Mouse (Mus musculus): Measurements from ENCODE around the gene Btbd3. TPM values are rescaled to one million over a fixed set of nuclear protein-coding genes. Genes with fewer than 3 reads are reported as not detected.

Gene Btbd3
- polyA plus RNA-seq, 1 experiment from 2014 or later: 13.8 TPM

GRCm38 (mm10) chr2:138362474-138362873 lies 106.1 kb downstream of the Btbd3 start:
- Histone ChIP-seq H3K4me3 (no peak overlapping the region), H3K9me3 (no peaks in the 10 kb centered on the region), H3K4me1 (replicated peaks) (peaks cover 9% of the 10 kb centered on the region), H3K27me3 (ENCODE audit: insufficient read depth, poor library complexity, severe bottlenecking) (no peaks in the 10 kb centered on the region), H3K27ac (peak overlapping the region; percentile 72), H3K36me3 (no peaks in the 10 kb centered on the region)
- 24% methylated on average over 5 of the region's 5 CpGs for WGBS
- DNase-seq (ENCODE audit: low spot score): peak; percentile 16

- H3K27me3 ChIP-seq (ENCODE audit: insufficient read depth, poor library complexity, severe bottlenecking): no peaks in the 10 kb centered on the region
- no peak for DNase-seq (ENCODE audit: low spot score)
- peaks cover 9% of the 10 kb centered on the region for H3K4me1 ChIP-seq (replicated peaks)
- H3K9me3 ChIP-seq: no peaks in the 10 kb centered on the region
- H3K27ac ChIP-seq: no peak overlapping the region
- WGBS: 91% methylated on average over 4 of the region's 4 CpGs
- H3K4me3 ChIP-seq: no peak overlapping the region
- no peaks in the 10 kb centered on the region for H3K36me3 ChIP-seq
These were observed 109.0 kb downstream of the Btbd3 start for GRCm38 (mm10) chr2:138365391-138365790.

- no peak overlapping the region for H3K27ac ChIP-seq
- no peaks in the 10 kb centered on the region for H3K36me3 ChIP-seq
- no peaks in the 10 kb centered on the region for H3K27me3 ChIP-seq (ENCODE audit: insufficient read depth, poor library complexity, severe bottlenecking)
- WGBS: 91% methylated on average over 5 of the region's 5 CpGs
- no peaks in the 10 kb centered on the region for H3K4me1 ChIP-seq (replicated peaks)
- no peak for DNase-seq (ENCODE audit: low spot score)
- H3K4me3 ChIP-seq: no peak overlapping the region
- H3K9me3 ChIP-seq: no peaks in the 10 kb centered on the region
These were observed 118.2 kb downstream of the Btbd3 start for GRCm38 (mm10) chr2:138374556-138374955.

DNA sequence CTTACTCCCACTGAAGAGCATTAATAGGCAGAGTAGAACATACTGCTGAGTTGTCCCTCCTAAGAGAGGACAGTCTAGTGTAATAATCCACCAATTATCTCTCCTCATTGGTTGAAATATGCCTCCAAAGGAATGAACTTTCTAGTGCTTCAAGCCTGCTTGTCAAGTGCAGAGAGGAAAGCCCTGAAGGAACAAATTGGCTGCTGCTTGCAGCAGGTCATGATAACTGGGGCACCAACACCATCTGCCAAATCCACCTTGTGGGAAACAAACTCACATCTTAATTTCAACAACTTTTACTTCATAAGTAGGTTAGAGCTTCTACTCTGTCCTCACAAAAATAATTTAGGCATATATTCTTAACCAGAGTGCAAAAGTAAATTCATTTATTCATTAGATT lies 122.5 kb downstream of the Btbd3 start:
- H3K9me3 ChIP-seq: no peaks in the 10 kb centered on the region
- H3K27me3 ChIP-seq (ENCODE audit: insufficient read depth, poor library complexity, severe bottlenecking): no peaks in the 10 kb centered on the region
- no peak for DNase-seq (ENCODE audit: low spot score)
- H3K36me3 ChIP-seq: no peaks in the 10 kb centered on the region
- no peak overlapping the region for H3K27ac ChIP-seq
- no peaks in the 10 kb centered on the region for H3K4me1 ChIP-seq (replicated peaks)
- no peak overlapping the region for H3K4me3 ChIP-seq

DNA sequence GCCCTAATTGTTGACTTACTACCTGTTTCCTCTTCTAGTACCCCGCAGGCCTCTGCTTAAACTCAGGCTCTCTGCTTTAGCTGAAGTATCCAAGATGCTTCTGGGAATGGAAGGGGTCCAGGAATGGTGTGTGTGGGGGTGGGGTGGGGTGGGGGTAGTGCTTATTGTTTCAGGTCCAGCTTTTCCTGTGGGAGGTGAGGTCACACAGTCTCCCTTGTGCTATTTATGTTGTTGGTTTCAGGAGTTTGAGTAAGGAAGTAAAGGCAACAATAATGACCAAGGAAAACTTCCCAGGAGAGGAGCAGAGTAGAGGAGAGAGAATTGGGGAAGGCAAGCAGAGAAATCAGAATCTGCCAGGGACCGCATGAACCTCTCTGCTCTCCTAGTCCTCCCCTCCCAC lies 128.4 kb downstream of the Btbd3 start:
- Histone ChIP-seq H3K4me1 (replicated peaks) (no peaks in the 10 kb centered on the region), H3K4me3 (no peak overlapping the region), H3K27ac (no peak overlapping the region), H3K27me3 (ENCODE audit: insufficient read depth, poor library complexity, severe bottlenecking) (no peaks in the 10 kb centered on the region), H3K9me3 (no peaks in the 10 kb centered on the region), H3K36me3 (no peaks in the 10 kb centered on the region)
- DNase-seq (ENCODE audit: low spot score): no peak
- 75% methylated on average over 2 of the region's 2 CpGs for WGBS

DNA sequence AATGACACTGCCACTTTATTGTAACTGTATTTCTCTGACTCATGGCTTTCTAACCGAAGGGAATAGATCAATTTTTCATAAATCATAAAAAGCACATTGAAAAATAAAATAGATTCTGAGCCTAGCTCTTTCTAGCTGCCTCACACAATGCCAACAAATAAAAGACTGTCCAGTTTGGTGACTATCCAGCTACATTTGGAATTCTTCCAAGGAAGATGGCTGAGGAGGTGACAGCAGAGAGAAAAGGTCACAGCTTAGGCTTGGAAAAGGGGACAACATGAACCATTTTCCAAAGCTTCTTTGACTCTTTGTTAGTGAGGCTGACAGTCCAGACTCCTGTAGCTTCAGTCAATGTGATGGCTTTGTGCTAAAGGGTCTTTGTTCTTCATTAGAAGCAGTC lies 132.2 kb downstream of the Btbd3 start:
- H3K27ac ChIP-seq: no peak overlapping the region
- H3K27me3 ChIP-seq (ENCODE audit: insufficient read depth, poor library complexity, severe bottlenecking): no peaks in the 10 kb centered on the region
- no peak for DNase-seq (ENCODE audit: low spot score)
- H3K4me1 ChIP-seq (replicated peaks): no peaks in the 10 kb centered on the region
- H3K36me3 ChIP-seq: no peaks in the 10 kb centered on the region
- WGBS: 82% methylated on average over 1 of the region's 1 CpGs
- no peak overlapping the region for H3K4me3 ChIP-seq
- no peaks in the 10 kb centered on the region for H3K9me3 ChIP-seq

DNA sequence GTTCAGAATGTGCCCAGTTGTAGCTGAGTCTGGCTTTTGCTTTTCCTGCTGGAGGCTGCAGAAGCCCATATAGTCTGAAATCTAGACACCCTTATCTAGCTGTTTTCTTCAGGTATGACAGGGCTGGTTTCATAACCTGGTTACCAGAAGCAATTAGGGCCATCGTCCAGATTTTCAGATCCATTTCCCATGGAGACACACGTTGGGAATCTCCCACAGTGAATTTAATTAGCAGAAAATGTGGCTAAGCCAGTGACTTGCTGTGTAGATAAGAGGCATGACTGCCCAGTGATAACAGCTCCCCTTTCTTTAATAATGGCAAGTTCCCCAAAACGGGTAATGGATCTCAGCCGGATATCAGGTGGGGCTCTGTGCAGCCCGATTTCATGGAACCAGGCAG lies 146.7 kb downstream of the Btbd3 start:
- 61% methylated on average over 5 of the region's 5 CpGs for WGBS
- Histone ChIP-seq H3K4me1 (replicated peaks) (peaks cover 11% of the 10 kb centered on the region), H3K36me3 (no peaks in the 10 kb centered on the region), H3K9me3 (no peaks in the 10 kb centered on the region), H3K4me3 (no peak overlapping the region), H3K27ac (no peak overlapping the region), H3K27me3 (ENCODE audit: insufficient read depth, poor library complexity, severe bottlenecking) (no peaks in the 10 kb centered on the region)
- no peak for DNase-seq (ENCODE audit: low spot score)

DNA sequence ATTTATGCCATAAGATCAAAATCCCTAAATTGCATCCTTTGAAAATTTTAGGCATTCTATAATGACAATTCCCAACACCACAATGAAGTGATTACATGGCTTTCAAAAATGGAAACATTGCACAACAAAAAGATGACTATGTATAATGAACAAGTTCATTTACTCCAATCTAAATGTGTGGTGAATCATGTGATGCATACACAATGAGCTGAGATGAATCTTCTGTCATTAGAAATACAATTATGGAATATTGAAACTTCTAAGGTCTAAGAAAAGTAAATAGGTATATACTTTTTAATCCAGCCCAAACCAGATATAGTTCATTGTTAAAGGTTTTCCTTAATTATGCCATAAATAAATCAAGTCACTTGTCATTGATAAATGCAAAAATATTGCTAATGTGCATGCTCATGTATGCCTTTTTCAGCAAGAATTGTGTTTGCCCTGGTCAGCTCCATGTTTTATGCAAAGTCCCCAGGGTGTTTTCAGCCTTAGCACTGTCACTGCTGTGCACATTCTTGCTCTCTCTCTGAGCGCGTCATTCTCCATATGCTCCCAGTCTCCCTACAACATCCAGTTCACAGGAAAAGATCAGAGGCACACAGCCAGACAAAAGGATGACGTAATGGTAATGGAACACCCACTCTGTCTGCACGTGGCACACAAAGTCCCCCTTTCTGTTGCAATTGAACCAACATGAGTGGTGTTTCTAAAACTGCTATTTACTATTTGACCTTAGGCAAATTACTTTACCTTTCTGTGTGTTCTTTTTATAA lies 149.6 kb downstream of the Btbd3 start:
- Histone ChIP-seq H3K36me3 (no peaks in the 10 kb centered on the region), H3K27me3 (ENCODE audit: insufficient read depth, poor library complexity, severe bottlenecking) (no peaks in the 10 kb centered on the region), H3K4me3 (no peak overlapping the region), H3K4me1 (replicated peaks) (peaks cover 11% of the 10 kb centered on the region), H3K27ac (peak overlapping the region; percentile 41), H3K9me3 (no peaks in the 10 kb centered on the region)
- peak; percentile 48 for DNase-seq (ENCODE audit: low spot score)
- WGBS: 12% methylated on average over 4 of the region's 4 CpGs

DNA sequence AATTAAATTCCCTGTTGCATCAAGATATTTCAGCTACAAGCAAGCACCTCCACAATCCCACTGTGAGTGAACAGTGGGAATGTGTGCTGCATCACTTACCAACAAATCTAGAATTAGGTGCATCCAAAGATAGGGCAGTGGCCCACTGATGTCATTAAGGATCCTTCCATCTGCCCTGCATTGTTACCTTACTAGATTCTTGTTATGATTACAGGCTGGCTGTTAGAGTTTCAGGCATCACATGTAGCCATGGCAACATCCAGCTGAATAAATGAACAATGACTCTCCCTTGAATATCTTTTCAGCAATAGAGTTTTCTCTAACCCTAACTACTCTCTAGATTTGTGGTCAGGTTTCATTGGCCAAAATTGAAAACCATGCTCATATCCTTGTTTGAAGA lies 150.3 kb downstream of the Btbd3 start:
- Histone ChIP-seq H3K27ac (peak overlapping the region; percentile 41; the same call in 1 of the 2 replicates), H3K4me1 (replicated peaks) (peaks cover 11% of the 10 kb centered on the region)
- no peak for DNase-seq (ENCODE audit: low spot score)

GRCm38 (mm10) chr2:138412537-138412936 lies 156.2 kb downstream of the Btbd3 start:
- Histone ChIP-seq H3K27me3 (ENCODE audit: insufficient read depth, poor library complexity, severe bottlenecking) (no peaks in the 10 kb centered on the region), H3K4me1 (replicated peaks) (0 out of 2 replicates have a peak, but pooled peaks cover 4% of the 10 kb centered on the region), H3K9me3 (no peaks in the 10 kb centered on the region), H3K4me3 (no peak overlapping the region), H3K27ac (no peak overlapping the region), H3K36me3 (no peaks in the 10 kb centered on the region)
- 61% methylated on average over 5 of the region's 5 CpGs for WGBS
- no peak for DNase-seq (ENCODE audit: low spot score)

More for the DNA sequence above, 150.3 kb downstream of the Btbd3 start:
- no peaks in the 10 kb centered on the region for H3K27me3 ChIP-seq (ENCODE audit: insufficient read depth, poor library complexity, severe bottlenecking)
- no peak overlapping the region for H3K4me3 ChIP-seq
- H3K9me3 ChIP-seq: no peaks in the 10 kb centered on the region
- H3K36me3 ChIP-seq: no peaks in the 10 kb centered on the region

DNA sequence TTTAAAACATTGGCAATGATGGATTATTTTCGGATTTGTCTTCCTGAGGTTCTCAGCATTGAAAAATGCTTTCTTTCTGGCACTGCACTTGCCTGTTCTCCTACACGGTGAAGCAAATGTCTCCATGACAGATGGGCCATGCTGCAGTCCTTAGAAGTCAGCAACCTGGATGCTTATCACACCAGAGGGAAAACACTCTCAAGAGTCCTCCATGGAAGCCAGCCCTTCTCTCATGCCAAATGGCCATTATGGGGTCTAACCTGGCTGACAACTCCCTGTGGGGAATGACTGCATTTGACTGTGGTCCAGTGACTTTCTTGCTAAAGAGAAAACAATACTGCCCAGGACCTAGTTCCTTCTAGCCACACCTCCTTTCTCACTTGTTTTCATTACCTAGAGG lies 166.0 kb downstream of the Btbd3 start:
- no peaks in the 10 kb centered on the region for H3K36me3 ChIP-seq
- no peaks in the 10 kb centered on the region for H3K27me3 ChIP-seq (ENCODE audit: insufficient read depth, poor library complexity, severe bottlenecking)
- H3K4me3 ChIP-seq: no peak overlapping the region
- no peak overlapping the region for H3K27ac ChIP-seq
- no peaks in the 10 kb centered on the region for H3K4me1 ChIP-seq (replicated peaks)
- WGBS: 81% methylated on average over 2 of the region's 2 CpGs
- no peaks in the 10 kb centered on the region for H3K9me3 ChIP-seq
- no peak for DNase-seq (ENCODE audit: low spot score)

DNA sequence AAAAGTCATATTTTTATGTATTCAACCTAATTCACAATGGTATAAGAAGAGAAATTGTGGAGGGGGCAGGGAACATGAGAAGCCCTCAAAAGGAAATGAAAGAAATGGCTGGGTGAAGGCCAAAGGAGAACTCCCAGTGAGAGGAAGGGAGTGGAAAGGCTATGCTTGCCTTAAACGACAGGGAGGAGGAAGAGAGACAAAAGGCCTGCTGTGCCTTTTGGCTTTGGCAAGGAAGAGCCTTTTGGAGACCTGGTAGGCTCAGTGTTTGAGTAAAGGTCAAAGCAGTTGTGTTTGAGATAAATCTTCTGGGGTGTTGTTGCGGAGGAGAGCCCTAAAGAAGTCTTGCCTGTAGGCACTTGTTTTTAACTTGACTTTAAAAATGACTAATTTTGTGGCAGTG lies 175.6 kb downstream of the Btbd3 start:
- DNase-seq (ENCODE audit: low spot score): no peak
- Histone ChIP-seq H3K4me1 (replicated peaks) (peaks cover 9% of the 10 kb centered on the region; the same call in 1 of the 2 replicates), H3K27me3 (ENCODE audit: insufficient read depth, poor library complexity, severe bottlenecking) (no peaks in the 10 kb centered on the region), H3K9me3 (no peaks in the 10 kb centered on the region), H3K27ac (no peak overlapping the region), H3K36me3 (no peaks in the 10 kb centered on the region), H3K4me3 (no peak overlapping the region)
- WGBS: 30% methylated on average over 2 of the region's 2 CpGs

DNA sequence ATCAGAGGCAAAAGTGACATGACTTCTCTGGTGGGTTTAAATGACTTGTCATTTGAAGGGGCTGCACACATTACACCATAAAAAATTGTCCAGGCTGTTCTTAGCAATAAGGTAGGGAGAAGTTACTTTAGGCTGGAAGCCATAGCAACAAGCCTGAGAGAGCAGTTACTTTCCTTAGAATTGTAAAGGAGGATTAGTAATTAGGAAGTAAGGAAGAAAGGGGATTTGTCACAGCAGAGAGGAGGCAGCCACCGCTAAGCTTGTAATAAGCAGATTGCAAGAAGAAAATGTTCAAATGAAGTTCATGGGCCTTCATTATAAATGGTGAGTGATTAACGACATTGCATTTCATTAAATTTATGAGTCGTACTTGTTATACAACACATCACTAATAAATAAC lies 190.1 kb downstream of the Btbd3 start:
- no peaks in the 10 kb centered on the region for H3K4me1 ChIP-seq (replicated peaks)
- H3K27ac ChIP-seq: no peak overlapping the region
- no peaks in the 10 kb centered on the region for H3K36me3 ChIP-seq
- 0 out of 2 replicates have a peak, but pooled peaks cover under 1% of the 10 kb centered on the region for H3K27me3 ChIP-seq (ENCODE audit: insufficient read depth, poor library complexity, severe bottlenecking)
- WGBS: 62% methylated on average over 3 of the region's 3 CpGs
- H3K9me3 ChIP-seq: no peaks in the 10 kb centered on the region
- H3K4me3 ChIP-seq: no peak overlapping the region
- no peak for DNase-seq (ENCODE audit: low spot score)

DNA sequence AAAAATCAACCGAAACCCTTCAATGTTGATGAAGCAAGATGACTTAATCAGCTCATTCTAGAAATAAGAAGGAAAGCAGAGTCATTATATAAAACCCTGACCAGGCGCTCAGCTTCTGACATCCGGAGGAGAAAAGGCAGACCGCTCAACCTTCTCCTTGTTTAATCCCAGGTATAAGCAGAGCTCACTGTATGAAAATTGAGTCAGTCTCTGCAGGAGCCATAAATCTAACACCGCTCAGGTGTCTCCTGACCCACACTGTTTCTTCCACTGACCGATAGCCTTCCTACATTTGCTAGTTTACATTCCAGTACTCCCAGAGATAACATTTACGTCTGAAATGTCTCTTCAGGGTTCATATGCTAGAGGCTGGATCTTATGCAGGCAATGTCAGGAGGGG lies 190.6 kb downstream of the Btbd3 start:
- Histone ChIP-seq H3K4me1 (replicated peaks) (no peaks in the 10 kb centered on the region), H3K27me3 (ENCODE audit: insufficient read depth, poor library complexity, severe bottlenecking) (no peaks in the 10 kb centered on the region), H3K9me3 (no peaks in the 10 kb centered on the region), H3K4me3 (no peak overlapping the region), H3K27ac (no peak overlapping the region), H3K36me3 (no peaks in the 10 kb centered on the region)
- WGBS: 86% methylated on average over 7 of the region's 7 CpGs
- DNase-seq (ENCODE audit: low spot score): no peak

Data from hindbrain, embryonic 10.5 days (tissue).